13 mouse cellular contexts compared by ENCODE assay signal in the genomic region with DNA sequence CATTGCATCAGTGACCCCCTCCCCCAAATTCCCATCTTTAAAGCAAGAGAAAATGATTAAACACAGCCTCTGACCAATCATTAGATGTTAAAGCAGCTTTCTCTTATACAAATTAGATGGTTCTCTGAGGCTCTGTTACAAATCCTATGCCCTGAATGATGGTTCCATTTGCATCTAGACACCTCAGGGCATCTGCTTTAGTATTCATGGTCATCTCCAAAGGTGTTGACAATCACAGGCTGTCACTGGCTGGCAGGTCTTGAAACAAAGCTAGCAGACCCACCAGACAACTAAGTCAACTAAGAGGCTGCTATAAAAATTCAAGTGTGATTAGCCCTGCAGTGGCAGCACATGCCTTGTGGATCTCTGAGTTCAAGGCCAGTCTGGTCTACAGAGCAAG. TPM values are rescaled to one million over a fixed set of nuclear protein-coding genes. Genes with fewer than 3 reads are reported as not detected.
"Had no signal": no experiment of that assay in that cellular context is flagged by ENCODE, and none has a peak within 500 bp of the region (broad histone marks: within the 10 kb centered on the region; RNA-seq: fewer than 3 reads in every experiment).

No protein-coding gene starts in this region.

- H3K36me3 ChIP-seq: neural tube, embryonic 15.5 days had no signal

- H3K9ac ChIP-seq: limb, embryonic 15.5 days; liver, embryonic 12.5 days; lung, embryonic 14.5 days; neural tube, embryonic 15.5 days had no signal

- DNase-seq: kidney, postnatal 10 days; kidney, postnatal 4 days; lung, postnatal 10 days; lung, postnatal 4 days; right cerebral cortex, adult 18-20 months had no signal

- ATAC-seq: liver, embryonic 12.5 days; midbrain, embryonic 16.5 days had no signal

- H3K27ac ChIP-seq: limb, embryonic 15.5 days; liver, embryonic 12.5 days; stomach, postnatal 0 days had no signal

- H3K4me2 ChIP-seq: limb, embryonic 15.5 days; liver, embryonic 12.5 days; lung, embryonic 14.5 days; neural tube, embryonic 15.5 days had no signal

- H3K27me3 ChIP-seq: limb, embryonic 15.5 days; liver, embryonic 12.5 days; neural tube, embryonic 15.5 days had no signal

- H3K9me3 ChIP-seq: limb, embryonic 15.5 days; liver, embryonic 12.5 days; midbrain, embryonic 10.5 days; neural tube, embryonic 15.5 days had no signal

- H3K4me3 ChIP-seq: limb, embryonic 15.5 days; liver, embryonic 12.5 days; midbrain, embryonic 10.5 days; neural tube, embryonic 15.5 days had no signal

RNA-seq across cellular contexts. Expression of a gene that starts 46.0 kb away (rescaled TPM):
- total RNA-seq: megakaryocyte, adult 5-6 weeks had no signal
